Mouse (Mus musculus): ENCODE data around the gene Cox8a. TPM values are rescaled to one million over a fixed set of nuclear protein-coding genes. Genes with fewer than 3 reads are reported as not detected.

Cox8a gene
- polyA plus RNA-seq, 1 experiment = 1,818 TPM

GRCm38 (mm10) chr19:7176041-7176696 lies 41.2 kb downstream of the Cox8a start:
- Histone ChIP-seq H3K27me3 (ENCODE audit: control insufficient read depth, insufficient read depth, low read length) (no peaks in the 10 kb centered on the region), H3K4me3 (ENCODE audit: control insufficient read depth, insufficient read depth, low read length) (no peak overlapping the region)
- 94% methylated on average over 11 of the region's 11 CpGs for WGBS

GRCm38 (mm10) chr19:7172051-7172866 lies 45.2 kb downstream of the Cox8a start:
- Histone ChIP-seq H3K4me3 (ENCODE audit: control insufficient read depth, insufficient read depth, low read length) (no peak overlapping the region), H3K36me3 (ENCODE audit: control insufficient read depth, insufficient read depth, low read length) (no peaks in the 10 kb centered on the region), H3K27me3 (ENCODE audit: control insufficient read depth, insufficient read depth, low read length) (no peaks in the 10 kb centered on the region; the same call in 1 of the 2 replicates), H3K27ac (ENCODE audit: control insufficient read depth, insufficient read depth, low read length) (no peak overlapping the region), H3K4me1 (replicated peaks; ENCODE audit: control insufficient read depth, insufficient read depth, low read length) (peaks cover 3% of the 10 kb centered on the region; the same call in 1 of the 2 replicates)
- 67% methylated on average over 13 of the region's 13 CpGs for WGBS
- DNase-seq = no peak
- TF ChIP-seq POLR2A (IDR thresholded peaks at IDR 0.05; ENCODE audit: control insufficient read depth, extremely low read depth, insufficient read depth, low read length, poor library complexity) (no peak), CTCF (IDR thresholded peaks at IDR 0.05; ENCODE audit: borderline replicate concordance, control insufficient read depth, extremely low read depth, insufficient read depth, low read length, poor library complexity) (no peak)

More at GRCm38 (mm10) chr19:7176041-7176696, 41.2 kb downstream of the Cox8a start:
- Histone ChIP-seq H3K27ac (ENCODE audit: control insufficient read depth, insufficient read depth, low read length) (no peak overlapping the region), H3K36me3 (ENCODE audit: control insufficient read depth, insufficient read depth, low read length) (no peaks in the 10 kb centered on the region), H3K4me1 (replicated peaks; ENCODE audit: control insufficient read depth, insufficient read depth, low read length) (peaks cover 28% of the 10 kb centered on the region)
- no peak for DNase-seq
- TF ChIP-seq POLR2A (IDR thresholded peaks at IDR 0.05; ENCODE audit: control insufficient read depth, extremely low read depth, insufficient read depth, low read length, poor library complexity) = no peak
- TF ChIP-seq CTCF (IDR thresholded peaks at IDR 0.05; ENCODE audit: borderline replicate concordance, control insufficient read depth, extremely low read depth, insufficient read depth, low read length, poor library complexity) = no peak

DNA sequence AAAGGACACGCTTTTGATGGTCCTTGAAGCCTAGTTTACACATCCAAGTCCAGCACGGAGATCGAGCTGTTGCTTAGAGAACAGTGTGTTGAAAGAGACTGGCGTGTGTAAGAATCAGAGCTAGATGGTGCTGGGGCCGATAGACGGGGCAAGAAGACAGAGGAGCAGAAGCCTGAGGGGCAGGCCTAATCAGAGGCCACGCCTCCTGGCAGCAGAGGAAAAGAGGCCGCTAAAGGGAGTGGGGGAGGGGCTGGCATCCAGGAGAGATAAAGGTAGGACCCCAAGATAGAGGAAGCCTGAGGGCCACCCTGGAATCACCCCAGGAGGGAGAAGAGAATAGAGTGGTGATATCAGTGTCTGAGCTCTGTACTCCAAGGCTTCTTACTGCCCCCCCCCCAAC lies 46.0 kb downstream of the Cox8a start:
- no peak for DNase-seq
- Histone ChIP-seq H3K27ac (ENCODE audit: control insufficient read depth, insufficient read depth, low read length) (no peak overlapping the region), H3K4me1 (replicated peaks; ENCODE audit: control insufficient read depth, insufficient read depth, low read length) (peaks cover 3% of the 10 kb centered on the region; the same call in 1 of the 2 replicates), H3K27me3 (ENCODE audit: control insufficient read depth, insufficient read depth, low read length) (no peaks in the 10 kb centered on the region; the same call in 1 of the 2 replicates), H3K4me3 (ENCODE audit: control insufficient read depth, insufficient read depth, low read length) (no peak overlapping the region), H3K36me3 (ENCODE audit: control insufficient read depth, insufficient read depth, low read length) (no peaks in the 10 kb centered on the region)
- no peak for TF ChIP-seq POLR2A (IDR thresholded peaks at IDR 0.05; ENCODE audit: control insufficient read depth, extremely low read depth, insufficient read depth, low read length, poor library complexity)
- no peak for TF ChIP-seq CTCF (IDR thresholded peaks at IDR 0.05; ENCODE audit: borderline replicate concordance, control insufficient read depth, extremely low read depth, insufficient read depth, low read length, poor library complexity)
- WGBS = 72% methylated on average over 8 of the region's 8 CpGs

DNA sequence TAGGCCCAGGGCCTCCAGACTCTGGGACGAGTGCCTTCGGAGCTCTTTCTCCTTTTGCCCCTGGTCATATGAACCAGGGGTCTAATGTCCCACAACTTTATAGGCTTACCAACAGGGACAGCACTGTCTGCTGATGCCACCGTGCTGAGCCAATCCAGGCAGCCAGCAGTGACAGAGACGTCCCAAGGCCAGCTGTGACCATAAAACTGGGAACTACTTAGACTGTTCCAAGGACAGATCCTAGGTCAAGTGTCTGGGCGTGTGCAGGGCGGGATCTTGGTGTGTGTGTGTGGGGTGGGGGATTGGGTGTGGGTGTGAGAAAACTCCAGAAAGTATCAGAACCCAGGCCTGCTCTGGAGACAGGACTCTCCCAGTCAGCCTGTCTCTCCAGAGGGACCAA lies 46.5 kb downstream of the Cox8a start:
- Histone ChIP-seq H3K4me3 (ENCODE audit: control insufficient read depth, insufficient read depth, low read length) (no peak overlapping the region), H3K27me3 (ENCODE audit: control insufficient read depth, insufficient read depth, low read length) (peaks cover 4% of the 10 kb centered on the region), H3K36me3 (ENCODE audit: control insufficient read depth, insufficient read depth, low read length) (no peaks in the 10 kb centered on the region), H3K4me1 (replicated peaks; ENCODE audit: control insufficient read depth, insufficient read depth, low read length) (peaks cover 3% of the 10 kb centered on the region; the same call in 1 of the 2 replicates), H3K27ac (ENCODE audit: control insufficient read depth, insufficient read depth, low read length) (no peak overlapping the region)
- TF ChIP-seq CTCF (IDR thresholded peaks at IDR 0.05; ENCODE audit: borderline replicate concordance, control insufficient read depth, extremely low read depth, insufficient read depth, low read length, poor library complexity) = no peak
- TF ChIP-seq POLR2A (IDR thresholded peaks at IDR 0.05; ENCODE audit: control insufficient read depth, extremely low read depth, insufficient read depth, low read length, poor library complexity) = no peak
- no peak for DNase-seq
- 98% methylated on average over 6 of the region's 6 CpGs for WGBS

DNA sequence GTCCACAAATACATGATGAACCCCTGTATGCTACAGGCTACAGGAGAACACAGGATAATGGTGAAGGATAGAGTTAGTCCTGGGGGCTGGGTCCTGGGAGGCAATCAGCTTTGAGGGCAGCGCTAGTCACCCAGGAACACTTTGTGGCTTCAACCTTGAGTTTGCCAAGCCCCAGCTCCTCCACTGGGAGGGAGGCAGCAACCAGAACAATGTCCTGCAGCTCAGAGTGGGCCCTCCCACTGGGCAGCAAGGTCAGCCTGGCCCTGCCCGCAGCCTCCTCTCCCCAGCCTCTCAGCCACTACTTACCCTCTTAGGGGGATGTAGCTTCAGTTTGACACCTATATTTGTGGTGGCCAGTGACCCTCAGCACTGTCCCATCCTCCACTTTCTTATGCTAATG lies 49.0 kb downstream of the Cox8a start:
- Histone ChIP-seq H3K4me1 (replicated peaks; ENCODE audit: control insufficient read depth, insufficient read depth, low read length) (peaks cover 18% of the 10 kb centered on the region), H3K27me3 (ENCODE audit: control insufficient read depth, insufficient read depth, low read length) (peaks cover 11% of the 10 kb centered on the region), H3K4me3 (ENCODE audit: control insufficient read depth, insufficient read depth, low read length) (no peak overlapping the region), H3K27ac (ENCODE audit: control insufficient read depth, insufficient read depth, low read length) (no peak overlapping the region), H3K36me3 (ENCODE audit: control insufficient read depth, insufficient read depth, low read length) (no peaks in the 10 kb centered on the region)
- no peak for DNase-seq
- WGBS = 98% methylated on average over 2 of the region's 2 CpGs
- no peak for TF ChIP-seq CTCF (IDR thresholded peaks at IDR 0.05; ENCODE audit: borderline replicate concordance, control insufficient read depth, extremely low read depth, insufficient read depth, low read length, poor library complexity)
- no peak for TF ChIP-seq POLR2A (IDR thresholded peaks at IDR 0.05; ENCODE audit: control insufficient read depth, extremely low read depth, insufficient read depth, low read length, poor library complexity)

DNA sequence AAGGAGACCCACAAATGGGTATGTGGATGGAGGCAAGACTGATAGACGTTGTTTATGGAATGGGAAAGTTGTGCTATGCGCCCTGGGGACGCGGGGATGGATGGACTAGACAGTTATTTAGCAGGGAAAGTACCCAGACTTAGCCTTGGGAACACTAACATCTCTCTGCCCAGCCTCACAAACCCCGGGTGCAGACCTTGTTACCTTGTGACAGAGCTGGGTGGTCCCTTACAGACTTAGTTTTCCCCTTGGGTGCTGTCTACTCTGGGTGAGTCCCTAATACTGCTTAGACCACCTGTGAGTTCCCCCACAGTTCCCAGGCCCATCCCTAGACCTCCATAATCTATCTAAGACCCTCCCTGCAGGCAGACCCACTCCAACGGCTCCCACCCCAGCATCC lies 50.6 kb downstream of the Cox8a start:
- Histone ChIP-seq H3K36me3 (ENCODE audit: control insufficient read depth, insufficient read depth, low read length) (no peaks in the 10 kb centered on the region), H3K4me1 (replicated peaks; ENCODE audit: control insufficient read depth, insufficient read depth, low read length) (peaks cover 22% of the 10 kb centered on the region), H3K27ac (ENCODE audit: control insufficient read depth, insufficient read depth, low read length) (no peak overlapping the region), H3K4me3 (ENCODE audit: control insufficient read depth, insufficient read depth, low read length) (no peak overlapping the region), H3K27me3 (ENCODE audit: control insufficient read depth, insufficient read depth, low read length) (peaks cover 11% of the 10 kb centered on the region)
- no peak for DNase-seq
- no peak for TF ChIP-seq CTCF (IDR thresholded peaks at IDR 0.05; ENCODE audit: borderline replicate concordance, control insufficient read depth, extremely low read depth, insufficient read depth, low read length, poor library complexity)
- TF ChIP-seq POLR2A (IDR thresholded peaks at IDR 0.05; ENCODE audit: control insufficient read depth, extremely low read depth, insufficient read depth, low read length, poor library complexity) = no peak
- 59% methylated on average over 6 of the region's 6 CpGs for WGBS

Data from thymus, adult 2 months (tissue).